Mouse (Mus musculus): Measurements from ENCODE around the gene Kif18b. TPM values are rescaled to one million over a fixed set of nuclear protein-coding genes. Genes with fewer than 3 reads are reported as not detected.
A peak's percentile ranks its signal among the peaks of the same experiment; 100 is the strongest.

Kif18b gene
- polyA plus RNA-seq, 1 experiment from 2014 or later: 1.3 TPM

DNA sequence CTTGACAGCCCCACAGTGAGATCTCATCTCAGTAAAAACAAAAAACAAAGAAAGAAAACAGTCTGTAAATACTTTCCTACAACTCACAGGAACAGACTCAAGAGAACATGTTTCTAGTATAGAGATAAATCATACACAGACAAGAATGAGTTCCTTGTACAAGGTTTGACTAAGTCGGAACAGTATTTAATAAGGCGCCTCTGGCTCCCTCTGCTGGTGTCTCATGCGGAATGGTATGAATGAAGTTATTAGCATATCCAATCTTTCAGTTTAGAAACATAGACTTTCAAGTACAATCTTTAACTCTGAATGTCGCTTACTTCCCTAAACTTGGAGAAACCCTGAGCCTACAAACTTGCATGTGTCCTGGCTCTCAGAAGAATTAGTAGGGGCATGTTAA lies 60.7 kb downstream of the Kif18b start:
- H3K4me2 ChIP-seq (replicated peaks; ENCODE audit: low read depth): no peak overlapping the region
- no peaks in the 10 kb centered on the region for H3K4me1 ChIP-seq (replicated peaks; ENCODE audit: control insufficient read depth, insufficient read depth)
- H3K27ac ChIP-seq (replicated peaks): no peak overlapping the region
- peak; percentile 76 for DNase-seq (ENCODE audit: low spot score)
- ATAC-seq (ENCODE audit: low FRiP score, low TSS enrichment): no peak
- H3K9ac ChIP-seq (ENCODE audit: low read length): no peak overlapping the region
- no peaks in the 10 kb centered on the region for H3K27me3 ChIP-seq (ENCODE audit: control insufficient read depth, insufficient read depth, low read length)
- H3K36me3 ChIP-seq (ENCODE audit: control insufficient read depth, insufficient read depth, low read length): peaks cover 15% of the 10 kb centered on the region
- 22% methylated on average over 4 of the region's 4 CpGs for WGBS
- no peak overlapping the region for H3K4me3 ChIP-seq (ENCODE audit: low read depth, low read length)
- no peaks in the 10 kb centered on the region for H3K9me3 ChIP-seq (ENCODE audit: control insufficient read depth, low read length)
- TF ChIP-seq CTCF (IDR thresholded peaks at IDR 0.05; ENCODE audit: low read depth) (peak; percentile 91), EP300 (optimal IDR thresholded peaks at IDR 0.05) (no peak)

DNA sequence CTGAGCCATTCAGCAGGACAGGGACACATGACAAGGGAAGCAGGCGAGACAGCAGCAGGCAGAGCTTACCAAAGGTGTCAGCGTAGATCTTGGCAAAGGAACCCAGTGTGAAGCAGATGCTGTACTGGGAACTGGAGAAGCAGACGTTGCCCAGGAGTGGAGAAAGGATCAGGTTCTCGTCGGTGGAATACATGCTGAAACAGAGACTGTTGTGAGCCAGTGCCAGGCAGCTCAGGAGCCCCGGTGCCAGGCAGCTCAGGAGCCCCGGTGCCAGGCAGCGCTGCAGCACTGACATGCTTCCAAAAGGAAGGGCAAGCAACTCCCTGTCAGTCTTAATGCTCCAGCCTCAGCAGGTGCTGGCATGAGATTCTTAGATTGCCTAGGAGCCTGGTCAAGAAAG lies 65.0 kb downstream of the Kif18b start:
- H3K27ac ChIP-seq (replicated peaks): no peak overlapping the region
- ATAC-seq (ENCODE audit: low FRiP score, low TSS enrichment) (no peak), DNase-seq (ENCODE audit: low spot score) (no peak)
- H3K4me3 ChIP-seq (ENCODE audit: low read depth, low read length): no peak overlapping the region
- peaks cover 15% of the 10 kb centered on the region for H3K36me3 ChIP-seq (ENCODE audit: control insufficient read depth, insufficient read depth, low read length)
- H3K9ac ChIP-seq (ENCODE audit: low read length): no peak overlapping the region
- no peak overlapping the region for H3K4me2 ChIP-seq (replicated peaks; ENCODE audit: low read depth)
- no peak for TF ChIP-seq CTCF (IDR thresholded peaks at IDR 0.05; ENCODE audit: low read depth)
- TF ChIP-seq EP300 (optimal IDR thresholded peaks at IDR 0.05): no peak
- H3K27me3 ChIP-seq (ENCODE audit: control insufficient read depth, insufficient read depth, low read length): no peaks in the 10 kb centered on the region
- H3K4me1 ChIP-seq (replicated peaks; ENCODE audit: control insufficient read depth, insufficient read depth): no peaks in the 10 kb centered on the region
- H3K9me3 ChIP-seq (ENCODE audit: control insufficient read depth, low read length): no peaks in the 10 kb centered on the region
- 91% methylated on average over 8 of the region's 8 CpGs for WGBS

DNA sequence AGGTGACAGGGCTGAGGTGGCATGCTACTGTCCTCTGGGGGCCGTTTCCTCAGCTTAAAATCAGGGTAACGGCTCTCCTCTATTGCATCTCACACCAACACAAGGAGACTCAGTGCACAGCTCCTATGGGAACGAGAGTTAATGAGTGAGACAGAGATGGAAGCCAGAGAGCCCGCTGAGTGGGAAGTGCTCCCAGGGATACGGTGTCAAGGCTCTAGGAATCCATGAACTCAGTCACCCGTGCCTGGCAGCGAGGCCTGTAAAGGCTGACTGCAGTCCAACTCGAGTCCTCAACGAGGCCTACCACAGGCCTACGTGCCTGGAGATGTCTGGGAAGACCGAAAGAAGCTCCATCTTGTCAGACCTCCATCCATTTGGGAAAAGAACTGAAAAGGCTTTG lies 66.0 kb downstream of the Kif18b start:
- H3K36me3 ChIP-seq (ENCODE audit: control insufficient read depth, insufficient read depth, low read length): peaks cover 21% of the 10 kb centered on the region

DNA sequence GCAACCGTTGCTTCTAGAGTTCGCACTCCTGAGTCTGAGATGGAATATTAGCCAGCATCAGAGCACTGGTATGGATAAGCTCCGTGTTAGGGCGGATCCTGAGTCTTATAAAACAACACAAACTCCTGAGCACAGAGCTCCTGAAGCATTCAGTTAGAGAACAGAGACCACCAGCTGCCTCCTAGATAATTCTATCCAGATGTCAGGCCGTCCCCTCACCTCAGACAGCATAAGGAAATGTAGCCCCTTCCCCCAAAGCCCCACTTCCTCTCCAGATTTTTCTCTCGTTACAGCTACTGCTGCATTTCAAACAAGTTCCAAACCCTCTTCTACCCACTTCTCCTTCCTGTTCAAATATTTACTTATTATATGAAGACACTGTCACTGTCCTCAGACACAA lies 69.0 kb downstream of the Kif18b start:
- no peak overlapping the region for H3K4me3 ChIP-seq (ENCODE audit: low read depth, low read length)
- no peaks in the 10 kb centered on the region for H3K4me1 ChIP-seq (replicated peaks; ENCODE audit: control insufficient read depth, insufficient read depth)
- 84% methylated on average over 6 of the region's 6 CpGs for WGBS
- H3K9ac ChIP-seq (ENCODE audit: low read length): no peak overlapping the region
- H3K9me3 ChIP-seq (ENCODE audit: control insufficient read depth, low read length): no peaks in the 10 kb centered on the region
- ATAC-seq (ENCODE audit: low FRiP score, low TSS enrichment) (no peak), DNase-seq (ENCODE audit: low spot score) (no peak)
- peaks cover 21% of the 10 kb centered on the region for H3K36me3 ChIP-seq (ENCODE audit: control insufficient read depth, insufficient read depth, low read length)
- H3K27me3 ChIP-seq (ENCODE audit: control insufficient read depth, insufficient read depth, low read length): no peaks in the 10 kb centered on the region
- no peak overlapping the region for H3K4me2 ChIP-seq (replicated peaks; ENCODE audit: low read depth)
- no peak for TF ChIP-seq EP300 (optimal IDR thresholded peaks at IDR 0.05)
- TF ChIP-seq CTCF (IDR thresholded peaks at IDR 0.05; ENCODE audit: low read depth): no peak
- H3K27ac ChIP-seq (replicated peaks): no peak overlapping the region

More for the DNA sequence above, 66.0 kb downstream of the Kif18b start:
- 91% methylated on average over 11 of the region's 11 CpGs for WGBS
- DNase-seq (ENCODE audit: low spot score) (no peak), ATAC-seq (ENCODE audit: low FRiP score, low TSS enrichment) (no peak)
- H3K4me3 ChIP-seq (ENCODE audit: low read depth, low read length): no peak overlapping the region
- no peak overlapping the region for H3K27ac ChIP-seq (replicated peaks)
- no peaks in the 10 kb centered on the region for H3K9me3 ChIP-seq (ENCODE audit: control insufficient read depth, low read length)
- H3K4me1 ChIP-seq (replicated peaks; ENCODE audit: control insufficient read depth, insufficient read depth): no peaks in the 10 kb centered on the region
- no peak for TF ChIP-seq CTCF (IDR thresholded peaks at IDR 0.05; ENCODE audit: low read depth)
- no peak for TF ChIP-seq EP300 (optimal IDR thresholded peaks at IDR 0.05)
- no peak overlapping the region for H3K4me2 ChIP-seq (replicated peaks; ENCODE audit: low read depth)
- H3K27me3 ChIP-seq (ENCODE audit: control insufficient read depth, insufficient read depth, low read length): no peaks in the 10 kb centered on the region
- no peak overlapping the region for H3K9ac ChIP-seq (ENCODE audit: low read length)

Other genes starting within 250 kb of the Kif18b start
- 19.0 and 20.8 TPM in 2 replicates for gene Ccdc43, start 227.3 kb downstream of the Kif18b start, polyA plus RNA-seq (2015; fragmentation: Nextera tagmentation; extraction: Ambion mirVana)
- 1.8 and 2.0 TPM in 2 replicates for gene Adam11, start 163.7 kb downstream of the Kif18b start, polyA plus RNA-seq (2015; fragmentation: Nextera tagmentation; extraction: Ambion mirVana)
- gene Gjc1, start 105.4 kb downstream of the Kif18b start, polyA plus RNA-seq (2015; fragmentation: Nextera tagmentation; extraction: Ambion mirVana): 18.1 and 21.1 TPM in 2 replicates
- 3.2 and 5.9 TPM in 2 replicates for gene Higd1b, start 89.3 kb downstream of the Kif18b start, polyA plus RNA-seq (2015; fragmentation: Nextera tagmentation; extraction: Ambion mirVana)
- gene Eftud2, start 44.1 kb downstream of the Kif18b start, polyA plus RNA-seq (2015; fragmentation: Nextera tagmentation; extraction: Ambion mirVana): 62.0 and 65.2 TPM in 2 replicates
- gene Ccdc103, start 43.9 kb downstream of the Kif18b start, polyA plus RNA-seq (2015; fragmentation: Nextera tagmentation; extraction: Ambion mirVana): 0.30 and 0.56 TPM in 2 replicates
- gene Fam187a, start 40.0 kb downstream of the Kif18b start, polyA plus RNA-seq (2015; fragmentation: Nextera tagmentation; extraction: Ambion mirVana): not detected in 2 replicates
- 0.68 and 1.1 TPM in 2 replicates for gene Gfap, start 24.2 kb downstream of the Kif18b start, polyA plus RNA-seq (2015; fragmentation: Nextera tagmentation; extraction: Ambion mirVana)
- 1.4 and 1.9 TPM in 2 replicates for gene C1ql1, start 21.6 kb upstream of the Kif18b start, polyA plus RNA-seq (2015; fragmentation: Nextera tagmentation; extraction: Ambion mirVana)
- 45.9 and 52.3 TPM in 2 replicates for gene Nmt1, start 103.1 kb upstream of the Kif18b start, polyA plus RNA-seq (2015; fragmentation: Nextera tagmentation; extraction: Ambion mirVana)
- 36.8 and 42.3 TPM in 2 replicates for gene Dcakd, start 103.2 kb upstream of the Kif18b start, polyA plus RNA-seq (2015; fragmentation: Nextera tagmentation; extraction: Ambion mirVana)
- 4.2 and 5.0 TPM in 2 replicates for gene Plcd3, start 176.5 kb upstream of the Kif18b start, polyA plus RNA-seq (2015; fragmentation: Nextera tagmentation; extraction: Ambion mirVana)
- 28.6 and 36.7 TPM in 2 replicates for gene Acbd4, start 176.6 kb upstream of the Kif18b start, polyA plus RNA-seq (2015; fragmentation: Nextera tagmentation; extraction: Ambion mirVana)
- 3.8 and 4.1 TPM in 2 replicates for gene Hexim1, start 191.1 kb upstream of the Kif18b start, polyA plus RNA-seq (2015; fragmentation: Nextera tagmentation; extraction: Ambion mirVana)
- gene Hexim2, start 207.3 kb upstream of the Kif18b start, polyA plus RNA-seq (2015; fragmentation: Nextera tagmentation; extraction: Ambion mirVana): 3.7 and 4.4 TPM in 2 replicates
- 0.86 and 1.1 TPM in 2 replicates for gene Fmnl1, start 246.0 kb upstream of the Kif18b start, polyA plus RNA-seq (2015; fragmentation: Nextera tagmentation; extraction: Ambion mirVana)

Data from stomach, postnatal 0 days (tissue).